Mouse (Mus musculus) thymus, adult 2 months (tissue): ENCODE results near the gene Baz2b.

ENCODE experiments used
- CTCF ChIP-seq: fragments of 200-500 bp; IDR thresholded peaks from 2 replicates; pipeline ENCODE4 v1.5.1; 2012; ENCODE audit warnings: mild to moderate bottlenecking, control low read depth, low read length, moderate library complexity, borderline replicate concordance; ENCODE audit not compliant: control insufficient read depth, poor library complexity, insufficient read depth; ENCODE audit errors: extremely low read depth
- POLR2A ChIP-seq: fragments of 200-500 bp; IDR thresholded peaks from 2 replicates; pipeline ENCODE4 v1.6.1; 2012; ENCODE audit warnings: mild to moderate bottlenecking, low read length, control low read depth, moderate library complexity; ENCODE audit not compliant: control insufficient read depth, poor library complexity, insufficient read depth; ENCODE audit errors: extremely low read depth

DNA sequence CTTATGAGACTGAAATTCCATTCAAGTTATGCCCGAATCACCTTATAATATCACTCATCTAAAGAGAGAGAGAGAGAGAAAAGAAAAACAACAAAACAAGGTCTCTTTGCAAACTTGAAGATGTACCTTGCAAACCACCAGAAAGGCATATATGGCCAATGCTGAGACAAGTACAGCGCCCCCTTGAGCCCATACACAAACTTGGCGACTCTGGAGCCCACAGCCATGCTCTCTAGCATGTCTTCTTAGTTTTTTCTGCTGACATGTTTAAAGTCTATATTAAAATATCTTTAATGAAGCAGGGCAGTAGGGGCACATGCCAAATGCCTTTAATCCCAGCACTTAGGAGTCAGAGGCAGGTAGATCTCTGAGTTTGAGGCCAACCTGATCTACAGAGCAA lies 36.4 kb downstream of the Baz2b start:
- TF ChIP-seq CTCF: no peak
- no peak for TF ChIP-seq POLR2A
